Mouse (Mus musculus) hindbrain, embryonic 13.5 days (tissue): ENCODE results near the gene Lsm14b. TPM values are rescaled to one million over a fixed set of nuclear protein-coding genes. Genes with fewer than 3 reads are reported as not detected.

Source experiments
- ATAC-seq: fragments of 200-750 bp; cut with Nextera tagmentation; 2 replicates; pipeline ENCODE4 v1.8.0; 2017; ENCODE audit warnings: moderate TSS enrichment; ENCODE audit not compliant: low FRiP score
- H3K27ac ChIP-seq: fragments of 300-500 bp; sonication (generic); 2 replicates; pipeline ENCODE4 v1.5.1; 2015; ENCODE audit warnings: inconsistent platforms, mild to moderate bottlenecking, moderate library complexity
- H3K27me3 ChIP-seq: fragments of 300-500 bp; sonication (generic); 2 replicates; pipeline ENCODE4 v1.6.1; 2015; ENCODE audit warnings: mild to moderate bottlenecking, inconsistent platforms
- H3K36me3 ChIP-seq: fragments of 300-500 bp; sonication (generic); 2 replicates; pipeline ENCODE4 v1.6.1; 2015; ENCODE audit warnings: mild to moderate bottlenecking, inconsistent platforms
- H3K4me1 ChIP-seq: fragments of 300-500 bp; sonication (generic); replicated peaks from 2 replicates; pipeline ENCODE4 v1.6.1; 2015; ENCODE audit warnings: inconsistent platforms
- H3K4me2 ChIP-seq: fragments of 300-500 bp; sonication (generic); 2 replicates; pipeline ENCODE4 v1.6.1; 2015; ENCODE audit warnings: inconsistent platforms, mild to moderate bottlenecking, moderate library complexity
- H3K4me3 ChIP-seq: fragments of 300-500 bp; sonication (generic); 2 replicates; pipeline ENCODE4 v1.5.1; 2015; ENCODE audit warnings: mild to moderate bottlenecking, inconsistent platforms
- H3K9ac ChIP-seq: fragments of 300-500 bp; sonication (generic); 2 replicates; pipeline ENCODE4 v1.6.1; 2015; ENCODE audit warnings: mild to moderate bottlenecking, inconsistent platforms
- H3K9me3 ChIP-seq: fragments of 300-500 bp; sonication (generic); 2 replicates; pipeline ENCODE4 v1.6.1; 2016; ENCODE audit warnings: inconsistent platforms
- WGBS: fragments of 180-500 bp; shearing (Covaris S2); methylation state at CpG from one replicate; pipeline ENCODE4 v1.1.7; 2015; 5-methylcytosine and 5-hydroxymethylcytosine counted together
- polyA plus RNA-seq: library from polyadenylated mRNA; unstranded; fragments of >200 nt; fragmentation: Nextera tagmentation; extraction: Ambion mirVana; gene quantifications from 2 replicates; pipeline ENCODE4 v1.2.1, GENCODE M21; 2015

Lsm14b gene
- polyA plus RNA-seq, 1 experiment from 2014 or later: 23.4 TPM

DNA sequence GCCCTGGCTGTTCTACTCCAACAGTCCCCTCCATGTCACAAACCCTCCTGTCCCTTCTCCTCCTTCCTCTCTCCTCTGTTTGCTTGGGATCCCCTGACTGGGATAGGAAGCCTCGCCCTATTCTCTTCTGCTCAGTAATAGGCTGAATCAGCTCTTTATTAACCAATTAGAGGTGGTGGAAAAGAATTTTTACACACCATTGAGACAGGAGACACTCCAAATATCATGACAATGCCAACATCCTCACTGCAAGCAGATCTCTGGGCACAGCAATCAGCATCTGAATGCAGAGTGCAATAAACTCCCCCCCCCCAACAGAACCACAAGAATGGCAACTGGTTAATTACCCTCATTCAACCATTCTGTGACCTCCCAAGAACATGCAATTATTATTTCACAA lies 35.7 kb upstream of the Lsm14b start:
- ATAC-seq: no peak
- 43% methylated on average over 1 of the region's 1 CpGs for WGBS
- Histone ChIP-seq H3K4me2 (no peak overlapping the region), H3K4me3 (no peak overlapping the region), H3K27ac (no peak overlapping the region), H3K27me3 (no peaks in the 10 kb centered on the region), H3K9me3 (no peaks in the 10 kb centered on the region), H3K4me1 (no peaks in the 10 kb centered on the region), H3K9ac (no peak overlapping the region), H3K36me3 (no peaks in the 10 kb centered on the region)

DNA sequence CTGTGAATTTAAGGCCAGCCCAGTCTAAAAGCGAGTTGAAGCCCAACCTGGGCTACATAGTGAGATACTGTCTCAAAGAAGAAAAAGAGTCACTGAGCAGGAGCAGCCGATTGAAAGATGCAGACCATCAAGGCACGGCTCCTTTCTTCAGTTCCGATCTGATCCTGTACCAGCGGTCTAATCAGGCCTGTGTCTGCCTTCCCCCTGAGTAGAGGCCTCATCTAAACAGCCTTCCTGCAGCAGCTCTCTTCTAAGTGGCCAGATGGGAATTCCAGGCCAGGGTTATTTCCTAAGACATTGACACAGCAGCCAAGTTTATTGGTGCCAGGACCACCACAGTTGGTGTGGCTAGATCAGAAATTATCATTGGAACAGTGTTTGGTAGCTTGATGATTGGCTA lies 31.7 kb upstream of the Lsm14b start:
- ATAC-seq: no peak
- Histone ChIP-seq H3K4me3 (no peak overlapping the region), H3K27me3 (0 out of 2 replicates have a peak, but pooled peaks cover 3% of the 10 kb centered on the region), H3K4me1 (no peaks in the 10 kb centered on the region), H3K36me3 (no peaks in the 10 kb centered on the region), H3K27ac (no peak overlapping the region), H3K9ac (no peak overlapping the region), H3K4me2 (no peak overlapping the region), H3K9me3 (no peaks in the 10 kb centered on the region)
- 91% methylated on average over 5 of the region's 5 CpGs for WGBS

GRCm38 (mm10) chr2:179998431-179998830 lies 26.4 kb upstream of the Lsm14b start:
- WGBS: 76% methylated on average over 4 of the region's 4 CpGs

GRCm38 (mm10) chr2:180001635-180002034 lies 23.2 kb upstream of the Lsm14b start:
- Histone ChIP-seq H3K4me2 (no peak overlapping the region), H3K9ac (no peak overlapping the region), H3K9me3 (no peaks in the 10 kb centered on the region), H3K4me3 (no peak overlapping the region), H3K4me1 (no peaks in the 10 kb centered on the region), H3K27me3 (0 out of 2 replicates have a peak, but pooled peaks cover 3% of the 10 kb centered on the region), H3K36me3 (no peaks in the 10 kb centered on the region), H3K27ac (no peak overlapping the region)
- no peak for ATAC-seq
- 95% methylated on average over 9 of the region's 9 CpGs for WGBS

More at GRCm38 (mm10) chr2:179998431-179998830, 26.4 kb upstream of the Lsm14b start:
- Histone ChIP-seq H3K9me3 (no peaks in the 10 kb centered on the region), H3K27me3 (0 out of 2 replicates have a peak, but pooled peaks cover 3% of the 10 kb centered on the region), H3K36me3 (no peaks in the 10 kb centered on the region), H3K4me3 (no peak overlapping the region), H3K27ac (no peak overlapping the region), H3K9ac (no peak overlapping the region), H3K4me1 (no peaks in the 10 kb centered on the region), H3K4me2 (no peak overlapping the region)
- no peak for ATAC-seq

DNA sequence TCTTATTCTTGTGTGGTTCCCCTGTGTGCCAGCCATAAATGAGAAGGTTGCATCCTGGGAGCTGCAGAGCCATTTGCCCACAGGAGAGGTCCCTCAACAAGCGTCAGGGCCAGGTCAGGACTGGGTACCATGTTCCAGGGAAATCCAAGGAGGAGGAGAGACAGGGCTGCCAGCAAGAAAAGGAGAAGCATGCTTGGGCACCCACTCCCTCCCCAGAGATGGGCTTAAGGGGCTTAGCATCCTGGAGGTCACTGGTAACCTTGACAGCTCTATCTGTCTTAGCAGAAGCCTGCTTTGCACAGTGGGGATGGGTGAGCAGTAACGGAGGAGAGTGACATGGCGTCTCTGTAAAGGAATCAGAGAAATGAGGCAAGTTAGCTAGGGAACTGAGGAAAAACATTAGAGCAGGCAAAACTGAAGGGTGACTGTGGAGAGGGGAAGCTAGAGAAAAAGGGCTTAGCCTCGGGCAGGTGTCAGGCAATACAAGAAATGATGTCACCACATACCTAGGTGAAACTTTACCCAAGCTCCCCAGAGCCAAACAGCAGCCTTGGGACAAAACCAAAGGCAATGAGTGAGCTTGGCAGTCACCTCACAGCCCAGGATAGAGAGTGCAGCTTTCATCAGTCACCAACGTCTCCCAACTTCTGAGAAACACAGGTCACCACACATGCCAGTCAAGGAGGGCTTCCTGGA lies 19.0 kb upstream of the Lsm14b start:
- 61% methylated on average over 5 of the region's 5 CpGs for WGBS

GRCm38 (mm10) chr2:180006352-180007017 lies 18.3 kb upstream of the Lsm14b start:
- Histone ChIP-seq H3K4me2 (no peak overlapping the region), H3K9ac (no peak overlapping the region), H3K27ac (no peak overlapping the region), H3K4me3 (no peak overlapping the region), H3K4me1 (no peaks in the 10 kb centered on the region), H3K9me3 (no peaks in the 10 kb centered on the region), H3K36me3 (no peaks in the 10 kb centered on the region), H3K27me3 (no peaks in the 10 kb centered on the region)
- ATAC-seq: no peak
- WGBS: 60% methylated on average over 9 of the region's 9 CpGs

More for the DNA sequence above, 19.0 kb upstream of the Lsm14b start:
- Histone ChIP-seq H3K36me3 (no peaks in the 10 kb centered on the region), H3K27me3 (no peaks in the 10 kb centered on the region), H3K4me2 (no peak overlapping the region), H3K27ac (no peak overlapping the region), H3K9me3 (no peaks in the 10 kb centered on the region), H3K9ac (no peak overlapping the region), H3K4me3 (no peak overlapping the region), H3K4me1 (no peaks in the 10 kb centered on the region)
- ATAC-seq: no peak

DNA sequence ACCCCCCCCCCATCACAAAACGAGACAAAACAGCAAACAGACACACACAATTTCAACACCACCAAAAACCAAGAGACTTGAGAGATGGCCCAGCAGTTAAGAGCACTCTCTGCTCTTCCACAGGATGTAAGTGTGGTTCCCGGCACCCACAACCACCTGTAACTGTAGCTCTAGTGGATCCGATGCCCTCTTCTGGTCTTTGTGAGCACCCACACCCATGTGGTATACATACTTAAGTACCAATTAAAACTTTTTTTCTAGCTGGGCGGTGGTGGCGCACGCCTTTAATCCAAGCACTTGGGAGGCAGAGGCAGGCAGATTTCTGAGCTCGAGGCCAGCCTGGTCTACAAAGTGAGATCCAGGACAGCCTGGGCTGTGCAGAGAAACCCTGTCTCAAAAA lies 14.1 kb upstream of the Lsm14b start:
- Histone ChIP-seq H3K27ac (no peak overlapping the region), H3K9ac (no peak overlapping the region), H3K4me2 (no peak overlapping the region), H3K36me3 (no peaks in the 10 kb centered on the region), H3K27me3 (no peaks in the 10 kb centered on the region), H3K9me3 (no peaks in the 10 kb centered on the region), H3K4me3 (no peak overlapping the region), H3K4me1 (no peaks in the 10 kb centered on the region)
- no peak for ATAC-seq
- 95% methylated on average over 7 of the region's 7 CpGs for WGBS

DNA sequence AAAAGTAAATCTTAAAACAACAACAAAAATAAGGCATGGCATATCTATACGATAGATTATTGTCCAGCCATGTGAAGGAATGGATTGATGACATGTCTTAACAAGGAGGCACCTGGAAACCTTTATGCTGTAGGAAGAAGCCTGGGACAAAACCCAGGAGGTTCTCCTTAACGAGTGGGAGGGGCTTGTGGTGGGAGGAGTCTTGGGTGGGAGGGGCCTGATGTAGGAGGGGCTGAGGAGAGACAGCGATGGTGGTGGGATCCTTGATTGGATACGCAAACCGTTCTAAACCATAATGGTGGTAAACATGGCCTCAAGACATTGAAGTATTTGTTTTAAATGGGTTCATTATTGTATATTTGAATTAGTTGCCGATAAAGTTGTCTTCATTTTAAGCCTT lies 13.4 kb upstream of the Lsm14b start:
- no peak for ATAC-seq
- Histone ChIP-seq H3K27me3 (no peaks in the 10 kb centered on the region), H3K9ac (no peak overlapping the region), H3K4me3 (no peak overlapping the region), H3K36me3 (no peaks in the 10 kb centered on the region), H3K4me1 (no peaks in the 10 kb centered on the region), H3K27ac (no peak overlapping the region), H3K4me2 (no peak overlapping the region), H3K9me3 (no peaks in the 10 kb centered on the region)
- WGBS: 85% methylated on average over 6 of the region's 6 CpGs

- H3K9me3 ChIP-seq: no peaks in the 10 kb centered on the region
- H3K4me2 ChIP-seq: no peak overlapping the region
- H3K4me3 ChIP-seq: no peak overlapping the region
- no peaks in the 10 kb centered on the region for H3K36me3 ChIP-seq
- ATAC-seq: no peak
- H3K9ac ChIP-seq: no peak overlapping the region
- 94% methylated on average over 7 of the region's 7 CpGs for WGBS
- H3K27ac ChIP-seq: no peak overlapping the region
- H3K4me1 ChIP-seq: no peaks in the 10 kb centered on the region
- no peaks in the 10 kb centered on the region for H3K27me3 ChIP-seq
Measured at GRCm38 (mm10) chr2:180013686-180014085, 11.1 kb upstream of the Lsm14b start.

- Histone ChIP-seq H3K9me3 (no peaks in the 10 kb centered on the region), H3K27me3 (peaks cover 22% of the 10 kb centered on the region), H3K4me1 (no peaks in the 10 kb centered on the region), H3K27ac (no peak overlapping the region), H3K36me3 (no peaks in the 10 kb centered on the region), H3K9ac (no peak overlapping the region), H3K4me2 (no peak overlapping the region), H3K4me3 (no peak overlapping the region)
- ATAC-seq: no peak
- 73% methylated on average over 4 of the region's 4 CpGs for WGBS
Measured at GRCm38 (mm10) chr2:180017632-180018031, 7.2 kb upstream of the Lsm14b start.

- H3K9ac ChIP-seq: no peak overlapping the region
- WGBS: 85% methylated on average over 9 of the region's 9 CpGs
- H3K4me3 ChIP-seq: no peak overlapping the region
Measured at GRCm38 (mm10) chr2:180018573-180018972, 6.2 kb upstream of the Lsm14b start.

DNA sequence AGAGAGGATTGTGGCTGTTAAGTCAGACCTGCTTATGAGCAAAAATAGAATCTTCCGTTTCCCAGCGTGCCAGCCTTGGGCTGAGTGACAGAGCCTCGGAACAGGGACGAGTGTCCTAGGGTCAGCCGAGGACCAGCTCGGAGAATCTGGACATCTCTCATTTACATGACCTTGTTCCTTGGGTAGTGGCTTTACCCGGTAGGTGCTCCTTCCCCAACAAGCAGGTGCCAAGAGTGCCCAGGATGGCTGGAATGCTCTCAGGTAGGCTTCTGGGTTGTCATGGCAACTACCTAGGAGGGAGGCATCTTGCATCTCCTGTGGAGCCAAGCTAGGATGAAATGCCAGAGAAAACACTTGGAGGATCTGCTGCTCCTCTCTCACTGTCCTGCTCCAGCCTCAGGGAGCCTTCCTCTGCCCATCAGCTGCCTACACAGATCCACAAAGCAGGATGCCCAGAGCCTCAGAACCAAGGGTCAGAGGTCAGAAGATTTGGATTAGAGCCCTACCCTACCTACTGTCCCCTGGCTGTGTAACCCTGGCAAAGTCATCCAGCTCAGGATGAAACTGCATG lies 4.6 kb upstream of the Lsm14b start:
- Histone ChIP-seq H3K9me3 (no peaks in the 10 kb centered on the region), H3K27me3 (peaks cover 32% of the 10 kb centered on the region), H3K4me1 (peaks cover 7% of the 10 kb centered on the region; the same call in 1 of the 2 replicates), H3K4me2 (no peak overlapping the region), H3K36me3 (no peaks in the 10 kb centered on the region), H3K4me3 (no peak overlapping the region), H3K27ac (no peak overlapping the region), H3K9ac (no peak overlapping the region)
- ATAC-seq: no peak
- WGBS: 70% methylated on average over 7 of the region's 7 CpGs

More at GRCm38 (mm10) chr2:180018573-180018972, 6.2 kb upstream of the Lsm14b start:
- no peak overlapping the region for H3K27ac ChIP-seq
- no peaks in the 10 kb centered on the region for H3K36me3 ChIP-seq
- peaks cover 32% of the 10 kb centered on the region for H3K27me3 ChIP-seq
- no peaks in the 10 kb centered on the region for H3K9me3 ChIP-seq
- H3K4me1 ChIP-seq: 0 out of 2 replicates have a peak, but pooled peaks cover under 1% of the 10 kb centered on the region
- no peak overlapping the region for H3K4me2 ChIP-seq
- no peak for ATAC-seq
